14 mouse cellular contexts compared by ENCODE assay signal in the genomic region with DNA sequence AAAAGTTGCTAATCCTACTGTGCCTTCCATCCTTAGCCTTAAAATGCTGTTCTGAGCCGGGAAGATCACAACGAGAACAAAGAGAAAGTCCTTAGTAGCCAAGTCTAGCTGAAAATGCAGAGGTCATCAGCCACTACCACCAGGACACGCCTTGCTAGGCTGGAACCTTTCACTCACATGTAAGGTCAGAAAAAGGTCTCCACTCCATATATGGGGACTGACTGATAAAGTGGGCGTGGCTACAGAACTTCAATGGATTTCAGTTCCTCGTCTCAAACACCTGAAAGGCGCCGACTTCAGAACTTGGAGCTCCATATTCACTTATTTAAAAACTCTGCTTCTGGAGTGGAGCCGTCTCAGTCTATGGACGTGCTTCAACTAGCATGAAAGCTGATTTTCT.
"Had no signal": no experiment of that assay in that cellular context is flagged by ENCODE, and none has a peak within 500 bp of the region (broad histone marks: within the 10 kb centered on the region; RNA-seq: fewer than 3 reads in every experiment).

No protein-coding gene starts in this region.

- H3K4me3 ChIP-seq: limb, embryonic 10.5 days; liver, embryonic 13.5 days; megakaryocyte, embryonic 14.5 days; midbrain, embryonic 12.5 days had no signal

- H3K27ac ChIP-seq: limb, embryonic 10.5 days; liver, embryonic 13.5 days; macrophage; midbrain, embryonic 12.5 days had no signal

- H3K36me3 ChIP-seq: liver, embryonic 13.5 days had no signal

- H3K9me3 ChIP-seq: limb, embryonic 10.5 days; liver, embryonic 13.5 days; midbrain, embryonic 12.5 days had no signal

- H3K9ac ChIP-seq: liver, embryonic 13.5 days; liver, postnatal 0 days; midbrain, embryonic 12.5 days had no signal

- DNase-seq: kidney, postnatal 10 days; kidney, postnatal 4 days; liver, embryonic 13.5 days; liver, postnatal 0 days; right cerebral cortex, adult 18-20 months; right cerebral cortex, postnatal 25 days; thymus, adult 2 months; thymus, postnatal 25 days had no signal

- ATAC-seq: liver, postnatal 0 days; lung, postnatal 0 days; midbrain, embryonic 16.5 days had no signal

- H3K4me2 ChIP-seq: liver, embryonic 13.5 days; midbrain, embryonic 12.5 days had no signal

- H3K27me3 ChIP-seq: liver, embryonic 13.5 days; megakaryocyte, embryonic 14.5 days; midbrain, embryonic 12.5 days had no signal

- H3K4me1 ChIP-seq: limb, embryonic 10.5 days; midbrain, embryonic 12.5 days had no signal
